8 mouse cellular contexts compared by ENCODE assay signal in genomic region chr19:40343018-40343417, GRCm38 (mm10).
A peak's percentile ranks its signal among the peaks of the same experiment; 100 is the strongest.
DNase-seq lines count a peak whose midpoint lies in the region; ATAC-seq and TF ChIP-seq lines count a peak whose summit lies in the region.
"Had no signal": no experiment of that assay in that cellular context is flagged by ENCODE, and none has a peak within 500 bp of the region (broad histone marks: within the 10 kb centered on the region; RNA-seq: fewer than 3 reads in every experiment).

No protein-coding gene starts in this region.

- no peak overlapping the region for H3K27ac ChIP-seq in midbrain, embryonic 14.5 days (replicated peaks; ENCODE audit: low read depth, low read length)
- no peak overlapping the region for H3K27ac ChIP-seq in small intestine, adult 2 months (ENCODE audit: insufficient read depth, low read depth, low read length)

- intact Hi-C loops in left cerebral cortex, postnatal 4 days (cut with DNase I) = no loop called here

- H3K4me3 ChIP-seq in midbrain, embryonic 14.5 days (replicated peaks; ENCODE audit: low read depth, low read length) = no peak overlapping the region
- H3K4me3 ChIP-seq in small intestine, adult 2 months (ENCODE audit: low read depth, low read length) = no peak overlapping the region
- H3K4me3 ChIP-seq: myocyte had no signal

- peak; percentile 90 to 94 for DNase-seq in cerebellum, postnatal 14 days
- DNase-seq in gastrocnemius, adult 18-20 months (ENCODE audit: low spot score) = peak; percentile 86
- DNase-seq in kidney, adult 18-20 months = peak; percentile 82
- peak; percentile 90 for DNase-seq in left cerebral cortex, postnatal 4 days
- DNase-seq in midbrain, embryonic 14.5 days = peak; percentile 88

- peak; percentile 92 for TF ChIP-seq CTCF in small intestine, adult 2 months (IDR thresholded peaks at IDR 0.05; ENCODE audit: extremely low read depth, insufficient read length, insufficient replicate concordance, low read depth, low read length)

- WGBS in midbrain, embryonic 14.5 days = 5% methylated on average over 5 of the region's 5 CpGs
- WGBS in small intestine, adult 2 months = 10% methylated on average over 5 of the region's 5 CpGs

- H3K9me3 ChIP-seq in midbrain, embryonic 14.5 days (ENCODE audit: control insufficient read depth, low read length) = no peaks in the 10 kb centered on the region

- H3K27me3 ChIP-seq in midbrain, embryonic 14.5 days (ENCODE audit: control insufficient read depth, insufficient read depth, low read length) = no peaks in the 10 kb centered on the region
- no peaks in the 10 kb centered on the region for H3K27me3 ChIP-seq in small intestine, adult 2 months (ENCODE audit: control insufficient read depth, insufficient read depth, low read length)

- H3K4me2 ChIP-seq in midbrain, embryonic 14.5 days (ENCODE audit: low read length) = no peak overlapping the region

- peaks cover 8% of the 10 kb centered on the region; the same call in 1 of the 2 replicates for H3K36me3 ChIP-seq in midbrain, embryonic 14.5 days (ENCODE audit: control insufficient read depth, insufficient read depth, low read length)
- H3K36me3 ChIP-seq in small intestine, adult 2 months (ENCODE audit: control insufficient read depth, insufficient read depth, low read length) = no peaks in the 10 kb centered on the region; the same call in none of the 2 replicates

- no peak for TF ChIP-seq POLR2A in small intestine, adult 2 months (IDR thresholded peaks at IDR 0.05; ENCODE audit: low read depth, low read length)

- ATAC-seq in activated CD4-positive, CD25-positive, alpha-beta regulatory T cell, adult 4 months = peak; percentile 68
- ATAC-seq in midbrain, embryonic 14.5 days (ENCODE audit: low FRiP score, low TSS enrichment) = peak; percentile 24; the same call in 1 of the 2 replicates

- H3K9ac ChIP-seq in midbrain, embryonic 14.5 days (replicated peaks; ENCODE audit: low read length) = no peak overlapping the region

- H3K4me1 ChIP-seq in midbrain, embryonic 14.5 days (ENCODE audit: control insufficient read depth, insufficient read depth, low read length) = peaks cover 6% of the 10 kb centered on the region; the same call in 1 of the 2 replicates
- H3K4me1 ChIP-seq in small intestine, adult 2 months (ENCODE audit: control insufficient read depth, insufficient read depth, insufficient read length, low read length) = peaks cover 3% of the 10 kb centered on the region; the same call in 1 of the 2 replicates
